Mouse (Mus musculus) midbrain, embryonic 10.5 days (tissue): ENCODE measurements around the gene Glrp1. TPM values are rescaled to one million over a fixed set of nuclear protein-coding genes. Genes with fewer than 3 reads are reported as not detected.

Experiments used
- DNase-seq: peaks from one replicate; pipeline ENCODE4 v3.0.0-alpha.2; 2017; ENCODE audit warnings: low spot score
- H3K27ac ChIP-seq: fragments of 300-500 bp; sonication (generic); replicated peaks from 2 replicates; pipeline ENCODE4 v1.5.1; 2016; ENCODE audit warnings: mild to moderate bottlenecking
- H3K27me3 ChIP-seq: fragments of 300-500 bp; sonication (generic); 2 replicates; pipeline ENCODE4 v1.6.1; 2016; ENCODE audit warnings: low read depth, mild to moderate bottlenecking; ENCODE audit not compliant: poor library complexity, severe bottlenecking
- H3K36me3 ChIP-seq: fragments of 300-500 bp; sonication (generic); 2 replicates; pipeline ENCODE4 v1.6.1; 2016; ENCODE audit warnings: mild to moderate bottlenecking, moderate library complexity
- H3K4me1 ChIP-seq: fragments of 300-500 bp; sonication (generic); 2 replicates; pipeline ENCODE4 v1.6.1; 2016
- H3K4me3 ChIP-seq: fragments of 300-500 bp; sonication (generic); 2 replicates; pipeline ENCODE4 v1.5.1; 2016; ENCODE audit warnings: mild to moderate bottlenecking, moderate library complexity
- H3K9me3 ChIP-seq: fragments of 300-500 bp; sonication (generic); replicated peaks from 2 replicates; pipeline ENCODE4 v1.6.1; 2016; ENCODE audit warnings: mild to moderate bottlenecking
- WGBS: fragments of 180-500 bp; shearing (Covaris S2); methylation state at CpG from one replicate; pipeline ENCODE4 v1.1.7; 2016; 5-methylcytosine and 5-hydroxymethylcytosine counted together
- polyA plus RNA-seq: library from polyadenylated mRNA; unstranded; fragments of >200 nt; fragmentation: Nextera tagmentation; extraction: Ambion mirVana; gene quantifications from 2 replicates; pipeline ENCODE4 v1.2.1, GENCODE M21; 2016

The Glrp1 gene
- polyA plus RNA-seq, 1 experiment from 2014 or later: not detected

- 92% methylated on average over 4 of the region's 4 CpGs for WGBS
These were observed 40.1 kb downstream of the Glrp1 start for GRCm38 (mm10) chr1:88469746-88470145.

GRCm38 (mm10) chr1:88468335-88468734 is 41.5 kb downstream of the Glrp1 start:
- Histone ChIP-seq H3K27me3 (no peaks in the 10 kb centered on the region), H3K9me3 (no peaks in the 10 kb centered on the region), H3K27ac (no peak overlapping the region), H3K4me3 (no peak overlapping the region), H3K36me3 (no peaks in the 10 kb centered on the region), H3K4me1 (peaks cover 25% of the 10 kb centered on the region)
- no peak for DNase-seq
- WGBS: 90% methylated on average over 2 of the region's 2 CpGs

More at GRCm38 (mm10) chr1:88469746-88470145, 40.1 kb downstream of the Glrp1 start:
- Histone ChIP-seq H3K27ac (no peak overlapping the region), H3K36me3 (no peaks in the 10 kb centered on the region), H3K4me3 (no peak overlapping the region), H3K9me3 (no peaks in the 10 kb centered on the region), H3K27me3 (no peaks in the 10 kb centered on the region), H3K4me1 (peaks cover 27% of the 10 kb centered on the region)
- no peak for DNase-seq

GRCm38 (mm10) chr1:88467866-88468265 is 42.0 kb downstream of the Glrp1 start:
- no peaks in the 10 kb centered on the region for H3K36me3 ChIP-seq
- H3K9me3 ChIP-seq: no peaks in the 10 kb centered on the region
- no peak for DNase-seq
- WGBS: 83% methylated on average over 5 of the region's 5 CpGs
- H3K4me3 ChIP-seq: no peak overlapping the region
- H3K27ac ChIP-seq: no peak overlapping the region
- no peaks in the 10 kb centered on the region for H3K27me3 ChIP-seq
- H3K4me1 ChIP-seq: peaks cover 23% of the 10 kb centered on the region

- WGBS: 75% methylated on average over 8 of the region's 8 CpGs
These were observed 43.4 kb downstream of the Glrp1 start for GRCm38 (mm10) chr1:88466325-88467064.

GRCm38 (mm10) chr1:88465722-88466121 is 44.1 kb downstream of the Glrp1 start:
- no peaks in the 10 kb centered on the region for H3K36me3 ChIP-seq
- DNase-seq: no peak
- H3K4me3 ChIP-seq: no peak overlapping the region
- H3K27me3 ChIP-seq: no peaks in the 10 kb centered on the region
- H3K4me1 ChIP-seq: peaks cover 17% of the 10 kb centered on the region
- no peak overlapping the region for H3K27ac ChIP-seq
- H3K9me3 ChIP-seq: no peaks in the 10 kb centered on the region
- 75% methylated on average over 4 of the region's 4 CpGs for WGBS

More at GRCm38 (mm10) chr1:88466325-88467064, 43.4 kb downstream of the Glrp1 start:
- H3K27me3 ChIP-seq: no peaks in the 10 kb centered on the region
- no peak overlapping the region for H3K27ac ChIP-seq
- peaks cover 20% of the 10 kb centered on the region for H3K4me1 ChIP-seq
- H3K36me3 ChIP-seq: no peaks in the 10 kb centered on the region
- no peak for DNase-seq
- H3K9me3 ChIP-seq: no peaks in the 10 kb centered on the region
- no peak overlapping the region for H3K4me3 ChIP-seq

GRCm38 (mm10) chr1:88464109-88464905 is 45.6 kb downstream of the Glrp1 start:
- H3K27me3 ChIP-seq: no peaks in the 10 kb centered on the region
- peaks cover 17% of the 10 kb centered on the region for H3K4me1 ChIP-seq
- H3K4me3 ChIP-seq: no peak overlapping the region
- DNase-seq: no peak
- no peaks in the 10 kb centered on the region for H3K9me3 ChIP-seq
- H3K36me3 ChIP-seq: no peaks in the 10 kb centered on the region
- no peak overlapping the region for H3K27ac ChIP-seq
- WGBS: 84% methylated on average over 6 of the region's 6 CpGs

- no peaks in the 10 kb centered on the region for H3K27me3 ChIP-seq
- H3K36me3 ChIP-seq: no peaks in the 10 kb centered on the region
- no peaks in the 10 kb centered on the region for H3K9me3 ChIP-seq
- peaks cover 17% of the 10 kb centered on the region for H3K4me1 ChIP-seq
- H3K4me3 ChIP-seq: no peak overlapping the region
- no peak for DNase-seq
- 89% methylated on average over 3 of the region's 3 CpGs for WGBS
- no peak overlapping the region for H3K27ac ChIP-seq
These were observed 46.6 kb downstream of the Glrp1 start for GRCm38 (mm10) chr1:88463241-88463640.

GRCm38 (mm10) chr1:88462484-88462883 is 47.4 kb downstream of the Glrp1 start:
- no peaks in the 10 kb centered on the region for H3K27me3 ChIP-seq
- H3K36me3 ChIP-seq: no peaks in the 10 kb centered on the region
- no peak overlapping the region for H3K4me3 ChIP-seq
- H3K9me3 ChIP-seq: no peaks in the 10 kb centered on the region
- no peak for DNase-seq
- 46% methylated on average over 6 of the region's 6 CpGs for WGBS
- H3K27ac ChIP-seq: no peak overlapping the region
- H3K4me1 ChIP-seq: peaks cover 17% of the 10 kb centered on the region

- DNase-seq: no peak
- Histone ChIP-seq H3K4me3 (no peak overlapping the region), H3K4me1 (peaks cover 23% of the 10 kb centered on the region), H3K9me3 (no peaks in the 10 kb centered on the region), H3K27me3 (no peaks in the 10 kb centered on the region), H3K27ac (no peak overlapping the region), H3K36me3 (no peaks in the 10 kb centered on the region)
- 54% methylated on average over 1 of the region's 1 CpGs for WGBS
These were observed 48.8 kb downstream of the Glrp1 start for GRCm38 (mm10) chr1:88461096-88461495.

- Histone ChIP-seq H3K4me1 (peaks cover 35% of the 10 kb centered on the region), H3K36me3 (no peaks in the 10 kb centered on the region), H3K4me3 (no peak overlapping the region), H3K27ac (no peak overlapping the region), H3K27me3 (no peaks in the 10 kb centered on the region), H3K9me3 (no peaks in the 10 kb centered on the region)
- DNase-seq: no peak
- WGBS: 83% methylated on average over 5 of the region's 5 CpGs
These were observed 50.2 kb downstream of the Glrp1 start for GRCm38 (mm10) chr1:88459655-88460054.

GRCm38 (mm10) chr1:88459196-88459595 is 50.7 kb downstream of the Glrp1 start:
- DNase-seq: no peak
- Histone ChIP-seq H3K36me3 (no peaks in the 10 kb centered on the region), H3K27me3 (no peaks in the 10 kb centered on the region), H3K4me1 (peaks cover 32% of the 10 kb centered on the region), H3K27ac (no peak overlapping the region), H3K4me3 (no peak overlapping the region), H3K9me3 (no peaks in the 10 kb centered on the region)
- WGBS: 84% methylated on average over 4 of the region's 4 CpGs

- H3K36me3 ChIP-seq: no peaks in the 10 kb centered on the region
- peaks cover 32% of the 10 kb centered on the region for H3K4me1 ChIP-seq
- H3K27ac ChIP-seq: peak overlapping the region; percentile 28; the same call in 1 of the 2 replicates
- WGBS: 57% methylated on average over 14 of the region's 14 CpGs
- DNase-seq: peak; percentile 80
- H3K9me3 ChIP-seq: no peaks in the 10 kb centered on the region
- no peak overlapping the region for H3K4me3 ChIP-seq
- H3K27me3 ChIP-seq: no peaks in the 10 kb centered on the region
These were observed 53.3 kb downstream of the Glrp1 start for GRCm38 (mm10) chr1:88456451-88457072.
